Mouse (Mus musculus) E14TG2a.4 (cell line): ENCODE results near the gene Plcb3.

Experiments used
- H3K27me3 ChIP-seq: 2 replicates; pipeline ENCODE4 v1.6.1; 2014; ENCODE audit warnings: low read length, control low read depth; ENCODE audit not compliant: insufficient read depth
- H3K36me3 ChIP-seq: 2 replicates; pipeline ENCODE4 v1.6.1; 2014; ENCODE audit warnings: low read length, control low read depth; ENCODE audit not compliant: insufficient read depth
- H3K4me1 ChIP-seq: replicated peaks from 2 replicates; pipeline ENCODE4 v1.6.1; 2014; ENCODE audit warnings: low read depth, low read length, control low read depth
- H3K4me3 ChIP-seq: replicated peaks from 2 replicates; pipeline ENCODE4 v1.5.1; 2014; ENCODE audit warnings: mild to moderate bottlenecking, low read length
- H3K9me3 ChIP-seq: 2 replicates; pipeline ENCODE4 v1.6.1; 2014; ENCODE audit warnings: low read length, control low read depth
- CTCF ChIP-seq: conservative IDR thresholded peaks from 2 replicates; pipeline ENCODE4 v1.5.1; 2014; ENCODE audit warnings: low read length
- NANOG ChIP-seq: IDR thresholded peaks from 2 replicates; pipeline ENCODE4 v1.6.1; 2014; ENCODE audit warnings: borderline replicate concordance, low read length, mixed read lengths
- POU5F1 ChIP-seq: IDR thresholded peaks from 2 replicates; pipeline ENCODE4 v1.6.1; 2014; ENCODE audit warnings: low read length, borderline replicate concordance

The Plcb3 gene

DNA sequence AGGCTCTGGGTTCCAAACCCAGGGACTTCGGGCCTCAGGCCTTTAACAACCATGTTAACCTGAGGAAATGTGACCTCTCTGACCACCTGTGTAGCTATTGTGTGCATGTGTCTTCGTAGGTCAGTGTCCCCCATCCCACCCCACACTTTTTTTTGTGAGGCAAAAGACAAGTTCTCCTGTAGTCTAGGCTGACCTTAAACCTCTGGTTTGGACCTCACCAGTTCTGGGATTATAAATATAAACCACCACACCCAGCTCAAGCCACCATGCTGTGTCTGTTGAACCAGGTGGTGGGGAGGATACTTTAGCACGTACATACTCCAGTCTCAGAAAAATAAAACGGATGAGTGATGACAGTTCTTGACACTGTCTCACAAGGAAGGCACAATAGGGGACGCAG is 26.3 kb downstream of the Plcb3 start:
- no peak for TF ChIP-seq CTCF
- TF ChIP-seq POU5F1, result no peak
- TF ChIP-seq NANOG, result no peak
- no peaks in the 10 kb centered on the region for H3K9me3 ChIP-seq

DNA sequence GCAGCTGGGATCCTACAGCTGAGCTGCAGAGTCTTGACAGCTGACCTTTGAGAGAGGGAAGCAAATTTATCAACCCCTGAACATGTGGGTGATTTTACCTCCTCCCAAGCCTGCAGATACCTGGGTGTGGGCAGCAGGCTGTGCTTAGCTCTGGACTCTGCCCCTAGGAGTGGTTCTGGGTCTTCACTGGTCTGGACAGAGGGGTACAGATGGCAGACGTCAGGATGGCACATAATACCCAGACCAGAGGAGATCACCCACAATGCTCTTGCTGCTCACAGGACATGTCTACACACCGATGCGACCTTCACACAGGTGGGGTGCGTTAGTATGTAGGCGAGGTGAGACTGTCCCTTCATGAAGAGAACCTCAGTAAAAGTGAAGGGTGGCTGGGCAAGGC is 26.7 kb downstream of the Plcb3 start:
- TF ChIP-seq NANOG (no peak), POU5F1 (no peak), CTCF (no peak)
- Histone ChIP-seq H3K9me3 (no peaks in the 10 kb centered on the region), H3K4me1 (peaks cover 80% of the 10 kb centered on the region), H3K36me3 (peaks cover 45% of the 10 kb centered on the region), H3K4me3 (peak overlapping the region; percentile 88; the same call in 1 of the 2 replicates), H3K27me3 (no peaks in the 10 kb centered on the region)

More for the DNA sequence above, 26.3 kb downstream of the Plcb3 start:
- H3K36me3 ChIP-seq, result peaks cover 48% of the 10 kb centered on the region
- peaks cover 83% of the 10 kb centered on the region for H3K4me1 ChIP-seq
- H3K4me3 ChIP-seq, result peak overlapping the region; percentile 88
- H3K27me3 ChIP-seq, result no peaks in the 10 kb centered on the region

DNA sequence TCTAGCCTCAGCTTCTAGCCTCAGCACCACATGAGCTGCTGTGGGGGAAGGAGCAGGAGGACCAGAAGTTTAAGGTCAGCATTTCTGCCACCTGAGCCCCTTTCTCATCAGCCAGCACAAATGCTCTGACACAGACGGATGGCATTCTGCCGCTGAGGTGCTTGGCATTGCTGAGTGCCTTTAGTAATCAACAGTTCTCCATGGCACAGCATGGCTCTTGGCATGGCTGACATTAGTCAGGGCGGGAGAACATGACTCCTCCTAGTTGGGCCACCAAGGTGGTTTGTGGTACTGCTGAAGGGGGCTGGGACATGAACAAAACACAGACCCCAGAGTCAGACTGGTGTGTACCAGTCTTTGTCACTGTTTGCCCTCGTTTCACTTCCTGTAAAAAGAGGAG is 28.1 kb downstream of the Plcb3 start:
- no peak overlapping the region for H3K4me3 ChIP-seq
- peaks cover 74% of the 10 kb centered on the region for H3K4me1 ChIP-seq
- no peaks in the 10 kb centered on the region for H3K9me3 ChIP-seq
- TF ChIP-seq CTCF (no peak), NANOG (no peak), POU5F1 (no peak)
- H3K27me3 ChIP-seq, result no peaks in the 10 kb centered on the region
- peaks cover 36% of the 10 kb centered on the region for H3K36me3 ChIP-seq

DNA sequence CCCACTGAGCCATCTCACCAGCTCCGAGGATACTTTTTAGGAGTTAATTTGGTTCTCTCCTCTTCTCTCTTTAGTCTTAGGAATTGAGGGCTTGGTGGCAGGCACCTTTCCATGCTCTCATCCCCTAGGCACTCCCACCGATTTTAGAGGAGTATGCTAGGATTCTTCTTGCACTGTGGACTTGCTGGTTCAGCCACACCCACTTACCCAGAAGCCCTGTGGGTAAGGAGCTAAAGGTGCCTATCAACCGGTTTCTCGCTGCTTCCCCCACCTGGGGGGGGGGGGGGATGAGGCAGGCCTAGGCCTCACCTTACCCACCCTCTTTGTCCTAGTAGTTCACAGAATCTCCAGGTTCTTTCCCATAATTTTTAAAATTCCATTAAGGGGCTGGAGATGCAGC is 28.5 kb downstream of the Plcb3 start:
- peaks cover 74% of the 10 kb centered on the region for H3K4me1 ChIP-seq
- H3K4me3 ChIP-seq, result no peak overlapping the region
- peaks cover 32% of the 10 kb centered on the region for H3K36me3 ChIP-seq
- TF ChIP-seq CTCF, result no peak
- TF ChIP-seq POU5F1, result no peak
- TF ChIP-seq NANOG, result no peak
- H3K27me3 ChIP-seq, result no peaks in the 10 kb centered on the region
- no peaks in the 10 kb centered on the region for H3K9me3 ChIP-seq

DNA sequence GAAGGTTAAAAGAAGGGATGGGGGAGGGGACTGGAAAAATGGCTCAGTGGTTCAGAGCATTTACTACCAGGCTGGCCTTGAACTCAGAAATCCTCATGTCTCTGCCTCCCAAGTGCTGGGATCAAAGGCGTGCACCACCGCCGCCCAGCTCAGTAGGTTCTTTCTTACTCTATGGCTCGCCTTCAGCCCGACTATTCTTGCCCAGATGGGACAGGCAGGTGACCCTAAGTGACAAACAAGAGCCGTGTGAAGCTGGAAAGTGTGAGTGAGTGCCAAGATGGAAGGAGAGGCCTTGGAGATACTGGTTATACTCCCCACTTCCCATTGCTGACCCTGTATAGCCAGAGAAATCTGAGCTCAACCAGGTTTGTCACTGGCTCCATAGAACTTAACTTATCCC is 32.6 kb downstream of the Plcb3 start:
- peaks cover 66% of the 10 kb centered on the region for H3K4me1 ChIP-seq
- H3K36me3 ChIP-seq, result peaks cover 18% of the 10 kb centered on the region
- TF ChIP-seq CTCF (no peak), NANOG (no peak), POU5F1 (no peak)
- no peaks in the 10 kb centered on the region for H3K27me3 ChIP-seq
- no peak overlapping the region for H3K4me3 ChIP-seq
- no peaks in the 10 kb centered on the region for H3K9me3 ChIP-seq

DNA sequence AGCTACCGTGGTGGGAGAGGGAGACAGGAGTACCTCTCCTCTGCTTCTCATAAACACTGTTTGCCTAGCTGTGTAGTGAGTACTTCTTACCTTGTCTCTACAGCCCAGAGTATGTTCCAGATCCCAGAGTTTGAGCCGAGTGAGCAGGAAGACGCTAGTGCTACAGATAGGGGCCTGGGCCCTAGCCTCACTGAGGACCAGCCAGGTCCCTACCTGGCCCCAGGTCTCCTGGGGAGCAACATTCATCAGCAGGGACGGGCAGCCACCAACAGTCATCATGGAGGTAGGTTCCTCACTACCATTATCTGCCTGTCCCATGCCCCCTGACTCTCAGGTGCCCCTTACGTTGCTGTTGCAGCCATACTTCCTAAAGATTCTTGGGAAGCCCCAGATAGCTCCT is 33.5 kb downstream of the Plcb3 start:
- 0 out of 2 replicates have a peak, but pooled peaks cover 3% of the 10 kb centered on the region for H3K27me3 ChIP-seq
- H3K4me1 ChIP-seq, result peaks cover 57% of the 10 kb centered on the region
- TF ChIP-seq POU5F1 (no peak), CTCF (no peak), NANOG (no peak)
- peak overlapping the region; percentile 95 for H3K4me3 ChIP-seq
- H3K36me3 ChIP-seq, result peaks cover 18% of the 10 kb centered on the region
- no peaks in the 10 kb centered on the region for H3K9me3 ChIP-seq

DNA sequence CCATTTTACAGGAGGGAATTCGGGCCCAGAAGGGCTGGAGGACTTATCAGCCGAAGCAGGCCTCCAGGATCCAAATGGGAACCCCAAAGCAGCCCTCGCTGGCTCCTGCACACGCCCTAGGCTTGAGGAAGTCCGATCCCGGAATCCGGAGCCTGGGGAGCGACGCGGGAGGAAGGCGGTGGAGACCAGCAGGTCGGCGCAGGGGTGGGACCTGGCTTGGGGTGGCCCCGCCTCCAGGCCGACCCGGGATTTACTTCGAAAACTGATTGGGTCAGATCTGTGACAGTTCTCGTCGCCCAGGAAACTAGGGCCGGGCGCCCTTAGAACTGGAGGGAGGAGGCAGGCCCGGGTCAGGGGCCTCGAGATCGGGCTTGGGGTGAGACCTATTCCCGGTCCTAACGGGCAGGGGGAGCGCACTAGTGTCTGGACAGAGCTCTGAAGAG is 34.0 kb downstream of the Plcb3 start, which contains the start of gene Gpr137:
Gene Gpr137, minus strand, starts transcription at position 232 of the 443 bp plus-strand sequence.
- peaks cover 53% of the 10 kb centered on the region for H3K4me1 ChIP-seq
- 0 out of 2 replicates have a peak, but pooled peaks cover 3% of the 10 kb centered on the region for H3K27me3 ChIP-seq
- no peak for TF ChIP-seq POU5F1
- TF ChIP-seq NANOG, result no peak
- no peak for TF ChIP-seq CTCF
- H3K36me3 ChIP-seq, result peaks cover 18% of the 10 kb centered on the region
- no peaks in the 10 kb centered on the region for H3K9me3 ChIP-seq
- peak within 1 kb of the TSS; percentile 95 for H3K4me3 ChIP-seq

DNA sequence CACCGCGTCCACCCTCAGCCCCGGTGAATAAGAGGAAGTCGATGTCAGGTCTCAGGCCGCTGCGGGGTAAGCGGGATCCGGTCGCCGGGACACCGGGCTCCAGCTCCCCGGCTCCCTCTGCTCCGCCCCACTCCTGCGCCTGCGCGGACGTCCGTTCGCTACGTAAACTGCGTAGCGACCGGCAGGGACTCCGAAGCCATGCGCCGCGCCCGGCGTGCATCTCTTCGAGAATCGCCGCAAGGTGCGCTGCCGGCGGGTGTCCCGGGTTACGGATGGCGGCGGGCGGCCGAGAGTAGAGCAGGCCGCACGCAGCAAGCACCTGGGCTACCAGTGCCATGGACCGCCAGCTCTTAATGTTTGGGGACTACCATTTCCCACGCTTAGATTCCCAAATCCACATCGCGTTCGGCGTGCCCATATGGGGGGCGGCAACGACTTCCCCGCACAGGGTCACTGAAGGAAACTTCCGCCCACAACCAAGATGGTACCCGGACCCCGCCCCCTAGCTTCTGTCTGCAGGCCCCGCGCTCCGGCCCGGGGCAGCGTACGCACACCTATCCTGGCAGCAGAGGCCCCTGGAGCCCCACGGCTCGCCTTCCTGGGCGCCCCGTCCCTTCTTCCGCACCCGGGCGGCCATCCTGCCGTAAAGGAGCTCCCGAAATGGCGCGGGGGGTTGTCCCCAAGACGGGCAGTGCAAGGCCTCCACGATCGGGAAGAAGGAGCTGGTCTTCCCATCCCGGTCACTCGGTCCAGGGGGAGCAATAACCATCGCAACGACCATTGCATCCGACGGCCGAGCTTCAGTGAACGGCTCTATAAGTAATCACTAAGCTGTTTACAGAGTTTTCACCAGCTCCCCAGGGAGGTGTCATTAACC is 34.7 kb downstream of the Plcb3 start, which contains the start of gene Bad:
Gene Bad, plus strand, starts transcription at position 490 of the 877 bp plus-strand sequence.
- Histone ChIP-seq H3K27me3 (0 out of 2 replicates have a peak, but pooled peaks cover 3% of the 10 kb centered on the region), H3K4me1 (peaks cover 47% of the 10 kb centered on the region), H3K4me3 (peak within 1 kb of the TSS; percentile 95), H3K36me3 (peaks cover 18% of the 10 kb centered on the region), H3K9me3 (no peaks in the 10 kb centered on the region)
- TF ChIP-seq CTCF, result no peak
- TF ChIP-seq NANOG, result no peak
- TF ChIP-seq POU5F1, result no peak
